Mouse (Mus musculus) ES-Bruce4 (cell line): ENCODE results near the gene Lclat1.

Source experiments
- CTCF ChIP-seq: IDR thresholded peaks from one replicate; pipeline ENCODE4 v1.8.1; 2011; ENCODE audit warnings: low read depth, low read length
- EP300 ChIP-seq: IDR thresholded peaks from 2 replicates; pipeline ENCODE4 v1.6.1; 2011; ENCODE audit warnings: low read depth, low read length; ENCODE audit not compliant: insufficient read depth

DNA sequence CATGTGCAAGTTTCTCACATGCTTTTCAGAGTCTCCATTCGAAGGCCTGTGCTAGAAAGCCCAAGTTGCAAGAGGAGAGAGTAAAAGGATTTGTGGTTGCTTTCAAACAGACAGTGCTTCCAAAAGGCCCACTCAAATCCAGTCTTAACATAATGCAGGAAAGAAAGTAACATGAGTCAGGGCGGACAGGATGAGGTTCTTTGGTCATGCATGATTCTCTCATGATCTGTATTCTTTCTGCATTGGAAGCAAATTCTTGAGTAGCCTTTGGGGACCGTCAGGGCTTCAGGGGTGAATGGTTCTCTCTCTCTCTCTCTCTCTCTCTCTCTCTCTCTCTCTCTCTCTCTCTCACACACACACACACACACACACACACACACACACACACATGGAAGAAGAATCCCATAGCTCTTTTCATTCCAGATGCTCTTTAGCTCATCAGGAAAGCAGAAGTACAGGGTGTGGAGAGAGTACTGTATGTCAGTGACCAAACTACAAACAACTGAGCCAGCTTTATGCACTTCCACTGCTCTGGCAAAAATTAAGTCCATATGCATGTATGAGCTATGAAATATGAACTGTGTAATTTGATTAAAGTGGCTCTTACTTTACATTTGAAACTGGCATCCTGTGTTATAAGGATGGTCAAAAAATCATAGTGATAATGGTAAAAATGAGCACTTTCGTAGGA is 25.1 kb upstream of the Lclat1 start:
- no peak for TF ChIP-seq EP300
- no peak for TF ChIP-seq CTCF
